Mouse (Mus musculus) ES-E14 (cell line): Measurements from ENCODE around the gene Mapkapk3.

Experiments
- CHD2 ChIP-seq: IDR thresholded peaks from 2 replicates; pipeline ENCODE4 v1.6.1; 2014; ENCODE audit warnings: mild to moderate bottlenecking, low read depth, low read length, inconsistent platforms
- HCFC1 ChIP-seq: IDR thresholded peaks from 2 replicates; pipeline ENCODE4 v1.6.1; 2012; ENCODE audit warnings: low read length, inconsistent platforms, borderline replicate concordance; ENCODE audit not compliant: insufficient read depth
- MAFK ChIP-seq: IDR thresholded peaks from 2 replicates; pipeline ENCODE4 v1.6.1; 2014; ENCODE audit warnings: mild to moderate bottlenecking, low read depth, low read length, inconsistent platforms; ENCODE audit not compliant: insufficient read depth
- ZC3H11A ChIP-seq: IDR thresholded peaks from 2 replicates; pipeline ENCODE4 v1.6.1; 2012; ENCODE audit warnings: low read depth, mild to moderate bottlenecking, inconsistent platforms, low read length, borderline replicate concordance
- ZNF384 ChIP-seq: IDR thresholded peaks from 2 replicates; pipeline ENCODE4 v1.6.1; 2012; ENCODE audit warnings: low read depth, low read length, inconsistent platforms

GRCm38 (mm10) chr9:107254925-107255324 lies 34.8 kb downstream of the Mapkapk3 start:
- TF ChIP-seq CHD2: no peak
- TF ChIP-seq MAFK: no peak
- no peak for TF ChIP-seq HCFC1
- TF ChIP-seq ZC3H11A: no peak
- TF ChIP-seq ZNF384: no peak
